Mouse (Mus musculus) layer of hippocampus, adult 9-10 months (tissue): ENCODE results near the gene Olfr699.
"Not testable (repeated sequence)": the region's sequence is repeated elsewhere in the genome, so short reads cannot be mapped to it uniquely, and the experiment has no call there.

Experiments used
- DNase-seq: peaks from one replicate; pipeline ENCODE4 v3.0.0; 2022; ENCODE audit warnings: low spot score

The Olfr699 gene

GRCm38 (mm10) chr7:106793098-106793497 is at the start of gene Olfr699:
Gene Olfr699 (minus strand): TSS chr7:106793198.
- no peak for DNase-seq

DNA sequence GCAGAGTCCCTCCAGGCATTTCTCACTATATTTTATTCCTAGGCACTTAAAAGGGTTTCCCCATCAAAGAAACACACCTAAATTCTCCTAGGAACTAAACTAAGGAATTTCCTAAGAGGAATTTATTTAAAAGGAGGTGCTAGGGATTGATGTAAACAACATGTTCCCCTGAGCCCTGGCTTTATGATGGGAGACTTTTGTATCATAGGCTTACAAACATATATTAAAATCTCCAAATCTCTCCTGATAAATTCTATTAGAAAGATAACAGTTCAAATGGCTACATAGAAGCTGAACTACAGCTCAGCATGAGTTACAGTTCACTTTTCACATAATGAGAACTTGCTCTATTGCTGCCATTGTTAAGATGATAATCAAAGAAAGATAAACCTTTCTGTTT is 40.8 kb upstream of the Olfr699 start, which contains the start of gene Olfr702:
Gene Olfr702, minus strand, starts transcription at position 101 of the 400 bp plus-strand sequence.
- no peak for DNase-seq

GRCm38 (mm10) chr7:106818414-106818813 is 25.4 kb upstream of the Olfr699 start:
- no peak for DNase-seq

GRCm38 (mm10) chr7:106815775-106816174 is 22.8 kb upstream of the Olfr699 start:
- DNase-seq, result no peak

DNA sequence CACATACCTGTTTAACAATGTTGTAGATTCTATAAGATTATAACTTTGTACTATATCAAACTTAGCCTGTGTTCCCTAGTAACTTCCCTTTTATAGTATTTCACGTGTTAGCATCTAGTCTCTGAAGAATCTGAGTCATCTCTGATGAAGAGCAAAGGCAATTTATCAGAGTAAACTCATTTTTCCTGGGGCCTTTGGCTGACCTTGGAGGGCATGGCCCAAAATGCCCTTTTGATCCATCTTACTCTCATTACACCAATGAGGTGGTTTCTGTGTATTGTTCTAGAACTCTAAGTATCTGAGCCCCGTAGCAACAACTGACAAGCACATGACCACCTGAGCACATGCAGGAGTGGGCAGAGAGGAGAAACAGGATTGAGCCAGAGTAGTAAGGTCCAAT is 20.8 kb upstream of the Olfr699 start, which contains the start of gene Olfr701:
Gene Olfr701, plus strand, starts transcription at position 301 of the 400 bp plus-strand sequence.
- DNase-seq, result no peak

GRCm38 (mm10) chr7:106808734-106809133 is 15.7 kb upstream of the Olfr699 start, which contains the start of gene Olfr700:
Gene Olfr700 (minus strand): TSS chr7:106808834.
- DNase-seq, result no peak

GRCm38 (mm10) chr7:106788330-106788729 is 4.7 kb downstream of the Olfr699 start:
- no peak for DNase-seq

- not testable (repeated sequence) for DNase-seq
Observed at GRCm38 (mm10) chr7:106761008-106761407, 32.0 kb downstream of the Olfr699 start.

DNA sequence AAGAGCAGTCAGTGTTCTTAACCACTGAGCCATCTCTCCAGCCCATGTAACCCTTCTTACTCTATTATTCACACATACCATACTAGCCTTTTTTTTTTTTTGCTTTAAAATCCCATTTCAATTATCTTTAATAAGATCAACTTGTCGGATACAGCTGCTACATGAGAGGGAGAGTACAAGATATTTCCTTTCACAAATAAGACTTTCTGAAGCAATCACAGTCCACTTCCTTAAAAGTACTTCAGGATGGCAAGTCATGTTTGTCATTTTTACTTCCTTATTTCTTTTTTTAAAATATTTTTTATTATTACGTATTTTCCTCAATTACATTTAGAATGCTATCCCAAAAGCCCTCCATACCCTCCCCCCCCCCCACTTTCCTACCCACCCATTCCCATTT is 34.2 kb downstream of the Olfr699 start:
- no peak for DNase-seq

- DNase-seq, result no peak
Observed at GRCm38 (mm10) chr7:106755297-106755696, 37.7 kb downstream of the Olfr699 start, which contains the start of gene Olfr698. Gene Olfr698 (minus strand): TSS chr7:106755397.

DNA sequence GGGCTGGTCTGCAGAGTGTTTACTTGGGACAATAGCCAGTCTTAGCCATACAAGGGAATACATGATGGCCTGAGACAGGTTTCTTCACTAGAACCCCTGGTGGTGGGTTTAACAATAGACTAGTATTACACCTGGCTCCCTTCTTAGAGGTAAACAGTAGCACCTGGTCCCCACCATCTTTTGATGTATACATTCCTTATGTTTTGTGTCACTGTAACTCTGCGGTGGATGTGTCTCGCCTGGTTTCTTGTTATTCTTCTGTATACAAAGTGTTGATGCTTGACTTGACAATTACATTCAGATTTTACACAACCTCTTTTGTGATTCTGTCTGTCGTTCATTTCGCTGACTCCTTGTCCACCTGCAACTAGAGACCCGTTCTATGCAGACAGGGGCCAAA is 47.2 kb downstream of the Olfr699 start:
- DNase-seq, result no peak

GRCm38 (mm10) chr7:106742343-106742742 is 50.7 kb downstream of the Olfr699 start, which contains the start of gene Olfr697:
Gene Olfr697 (minus strand): TSS chr7:106742443.
- DNase-seq, result no peak
